Mouse (Mus musculus): ENCODE data around the gene Mfsd4b1. TPM values are rescaled to one million over a fixed set of nuclear protein-coding genes. Genes with fewer than 3 reads are reported as not detected.

The Mfsd4b1 gene
- total and polyA plus RNA-seq, 2 experiments from 2014 or later: 0.62 to 0.94 TPM

DNA sequence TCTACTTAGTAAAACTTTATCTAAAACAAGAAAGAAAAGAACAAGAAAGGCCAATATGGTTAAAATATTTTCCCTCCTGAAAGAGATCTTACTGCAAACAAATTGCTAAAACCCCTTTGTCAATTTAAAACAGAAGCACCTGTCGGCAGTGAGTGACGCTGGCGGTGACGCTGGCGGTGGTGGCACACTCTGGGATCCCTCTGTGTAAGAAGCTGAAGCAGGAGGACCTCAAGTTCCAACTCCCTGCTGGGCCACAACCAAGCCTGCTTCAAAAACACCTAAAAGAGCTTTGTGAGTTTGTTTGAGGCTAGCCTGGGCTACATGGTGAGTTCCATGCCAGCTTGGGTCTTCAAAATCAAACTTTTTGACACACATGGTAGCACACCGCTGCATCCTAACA lies 9.9 kb upstream of the Mfsd4b1 start:
- Histone ChIP-seq H3K4me1 (ENCODE audit: insufficient read depth) (no peaks in the 10 kb centered on the region), H3K27me3 (ENCODE audit: insufficient read depth, low read length) (no peaks in the 10 kb centered on the region), H3K36me3 (ENCODE audit: insufficient read depth) (no peaks in the 10 kb centered on the region), H3K9me3 (ENCODE audit: low read length) (no peaks in the 10 kb centered on the region), H3K27ac (ENCODE audit: low read depth, low read length) (no peak overlapping the region), H3K4me3 (ENCODE audit: low read depth, low read length) (no peak overlapping the region), H3K9ac (no peak overlapping the region), H3K4me2 (ENCODE audit: low read depth) (no peak overlapping the region)
- TF ChIP-seq CTCF (IDR thresholded peaks at IDR 0.05; ENCODE audit: low read depth): no peak
- no peak for DNase-seq
- WGBS: 93% methylated on average over 6 of the region's 6 CpGs
- ATAC-seq: no peak

- H3K4me1 ChIP-seq (ENCODE audit: insufficient read depth): no peaks in the 10 kb centered on the region
- DNase-seq (no peak), ATAC-seq (no peak)
- no peaks in the 10 kb centered on the region for H3K9me3 ChIP-seq (ENCODE audit: low read length)
- no peaks in the 10 kb centered on the region for H3K36me3 ChIP-seq (ENCODE audit: insufficient read depth)
- no peak overlapping the region for H3K4me3 ChIP-seq (ENCODE audit: low read depth, low read length)
- H3K9ac ChIP-seq: no peak overlapping the region
- TF ChIP-seq CTCF (IDR thresholded peaks at IDR 0.05; ENCODE audit: low read depth): no peak
- no peak overlapping the region for H3K27ac ChIP-seq (ENCODE audit: low read depth, low read length)
- H3K4me2 ChIP-seq (ENCODE audit: low read depth): no peak overlapping the region
- no peaks in the 10 kb centered on the region for H3K27me3 ChIP-seq (ENCODE audit: insufficient read depth, low read length)
- 80% methylated on average over 2 of the region's 2 CpGs for WGBS
Observed at GRCm38 (mm10) chr10:40032897-40033296, 7.8 kb upstream of the Mfsd4b1 start.

GRCm38 (mm10) chr10:40030716-40031115 lies 5.6 kb upstream of the Mfsd4b1 start:
- no peak overlapping the region for H3K9ac ChIP-seq
- H3K4me3 ChIP-seq (ENCODE audit: low read depth, low read length): no peak overlapping the region
- no peak for TF ChIP-seq CTCF (IDR thresholded peaks at IDR 0.05; ENCODE audit: low read depth)
- no peak overlapping the region for H3K27ac ChIP-seq (ENCODE audit: low read depth, low read length)
- WGBS: 91% methylated on average over 6 of the region's 6 CpGs
- ATAC-seq (no peak), DNase-seq (no peak)
- no peaks in the 10 kb centered on the region for H3K27me3 ChIP-seq (ENCODE audit: insufficient read depth, low read length)
- H3K36me3 ChIP-seq (ENCODE audit: insufficient read depth): no peaks in the 10 kb centered on the region
- no peaks in the 10 kb centered on the region for H3K9me3 ChIP-seq (ENCODE audit: low read length)
- no peak overlapping the region for H3K4me2 ChIP-seq (ENCODE audit: low read depth)
- no peaks in the 10 kb centered on the region for H3K4me1 ChIP-seq (ENCODE audit: insufficient read depth)

DNA sequence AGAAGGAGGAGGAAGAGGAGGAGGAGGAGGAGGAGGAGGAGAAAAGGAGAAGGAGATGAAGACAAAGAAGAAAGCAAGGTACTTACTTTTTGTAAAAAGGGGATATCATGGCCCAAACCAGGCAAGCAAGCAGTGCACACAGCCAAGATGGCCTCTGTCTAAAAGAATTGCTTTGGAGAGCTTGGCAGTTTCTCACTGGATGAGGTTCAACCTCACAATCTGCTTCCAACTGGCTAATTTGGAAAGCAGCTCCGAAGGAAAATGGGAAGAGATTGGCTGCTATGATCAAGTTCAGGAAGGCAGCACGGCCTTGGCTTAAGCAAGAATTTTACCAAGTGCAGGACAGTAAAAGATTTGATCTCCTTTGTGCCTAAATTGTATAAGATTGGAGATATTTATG lies 4.5 kb upstream of the Mfsd4b1 start:
- no peaks in the 10 kb centered on the region for H3K9me3 ChIP-seq (ENCODE audit: low read length)
- DNase-seq (peak; percentile 37), ATAC-seq (no peak)
- TF ChIP-seq CTCF (IDR thresholded peaks at IDR 0.05; ENCODE audit: low read depth): no peak
- no peaks in the 10 kb centered on the region for H3K4me1 ChIP-seq (ENCODE audit: insufficient read depth)
- H3K27ac ChIP-seq (ENCODE audit: low read depth, low read length): no peak overlapping the region
- H3K36me3 ChIP-seq (ENCODE audit: insufficient read depth): no peaks in the 10 kb centered on the region
- H3K4me3 ChIP-seq (ENCODE audit: low read depth, low read length): no peak overlapping the region
- no peak overlapping the region for H3K9ac ChIP-seq
- H3K4me2 ChIP-seq (ENCODE audit: low read depth): no peak overlapping the region
- no peaks in the 10 kb centered on the region for H3K27me3 ChIP-seq (ENCODE audit: insufficient read depth, low read length)
- WGBS: 42% methylated on average over 2 of the region's 2 CpGs

- 68% methylated on average over 8 of the region's 8 CpGs for WGBS
- no peak for ATAC-seq
Observed at GRCm38 (mm10) chr10:40028091-40028490, 3.0 kb upstream of the Mfsd4b1 start.

DNA sequence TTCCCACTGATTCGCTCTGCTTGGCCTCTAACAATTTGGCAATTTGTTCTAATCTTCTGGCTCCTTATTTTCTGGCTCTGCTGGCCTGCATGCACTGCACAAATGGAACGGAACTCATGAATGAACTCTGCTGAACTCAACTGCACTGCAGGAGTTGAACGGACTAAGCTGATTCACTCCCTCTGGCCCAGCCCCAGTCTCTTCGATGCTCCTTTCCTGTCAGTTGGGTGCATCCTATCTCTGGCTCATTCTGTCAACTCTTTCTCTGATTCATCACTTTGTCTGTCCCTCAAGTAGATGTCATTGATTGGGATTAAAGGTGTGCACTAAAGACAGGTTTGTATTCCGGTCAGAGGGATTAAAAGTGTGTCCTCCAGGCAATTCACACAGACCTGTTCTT lies 1.5 kb upstream of the Mfsd4b1 start:
- H3K4me3 ChIP-seq (ENCODE audit: low read depth, low read length): no peak overlapping the region
- TF ChIP-seq CTCF (IDR thresholded peaks at IDR 0.05; ENCODE audit: low read depth): no peak

More at GRCm38 (mm10) chr10:40028091-40028490, 3.0 kb upstream of the Mfsd4b1 start:
- Histone ChIP-seq H3K9ac (no peak overlapping the region), H3K4me1 (ENCODE audit: insufficient read depth) (no peaks in the 10 kb centered on the region), H3K36me3 (ENCODE audit: insufficient read depth) (no peaks in the 10 kb centered on the region), H3K4me3 (ENCODE audit: low read depth, low read length) (no peak overlapping the region), H3K4me2 (ENCODE audit: low read depth) (no peak overlapping the region), H3K9me3 (ENCODE audit: low read length) (no peaks in the 10 kb centered on the region), H3K27me3 (ENCODE audit: insufficient read depth, low read length) (no peaks in the 10 kb centered on the region), H3K27ac (ENCODE audit: low read depth, low read length) (no peak overlapping the region)
- no peak for TF ChIP-seq CTCF (IDR thresholded peaks at IDR 0.05; ENCODE audit: low read depth)
- no peak for DNase-seq

GRCm38 (mm10) chr10:40025560-40025959 lies 492 bp upstream of the Mfsd4b1 start:
- H3K27ac ChIP-seq (ENCODE audit: low read depth, low read length): no peak overlapping the region
- H3K4me2 ChIP-seq (ENCODE audit: low read depth): peak overlapping the region; percentile 90
- no peak for TF ChIP-seq CTCF (IDR thresholded peaks at IDR 0.05; ENCODE audit: low read depth)
- WGBS: 65% methylated on average over 8 of the region's 8 CpGs
- no peaks in the 10 kb centered on the region for H3K27me3 ChIP-seq (ENCODE audit: insufficient read depth, low read length)
- no peaks in the 10 kb centered on the region for H3K4me1 ChIP-seq (ENCODE audit: insufficient read depth)
- peak overlapping the region; percentile 74 for H3K4me3 ChIP-seq (ENCODE audit: low read depth, low read length)
- H3K9me3 ChIP-seq (ENCODE audit: low read length): no peaks in the 10 kb centered on the region
- H3K9ac ChIP-seq: no peak overlapping the region
- DNase-seq (no peak), ATAC-seq (no peak; the same call in 1 of the 2 replicates)
- no peaks in the 10 kb centered on the region for H3K36me3 ChIP-seq (ENCODE audit: insufficient read depth)

More for the DNA sequence above, 1.5 kb upstream of the Mfsd4b1 start:
- H3K9me3 ChIP-seq (ENCODE audit: low read length): no peaks in the 10 kb centered on the region
- WGBS: 92% methylated on average over 5 of the region's 5 CpGs
- H3K27ac ChIP-seq (ENCODE audit: low read depth, low read length): no peak overlapping the region
- H3K4me2 ChIP-seq (ENCODE audit: low read depth): no peak overlapping the region
- no peaks in the 10 kb centered on the region for H3K4me1 ChIP-seq (ENCODE audit: insufficient read depth)
- ATAC-seq (no peak), DNase-seq (no peak)
- H3K9ac ChIP-seq: no peak overlapping the region
- no peaks in the 10 kb centered on the region for H3K36me3 ChIP-seq (ENCODE audit: insufficient read depth)
- no peaks in the 10 kb centered on the region for H3K27me3 ChIP-seq (ENCODE audit: insufficient read depth, low read length)

- no peak overlapping the region for H3K4me2 ChIP-seq (ENCODE audit: low read depth)
- no peak overlapping the region for H3K9ac ChIP-seq
- ATAC-seq: no peak
- WGBS: 66% methylated on average over 2 of the region's 2 CpGs
- no peak for DNase-seq
- H3K27ac ChIP-seq (ENCODE audit: low read depth, low read length): no peak overlapping the region
- no peak overlapping the region for H3K4me3 ChIP-seq (ENCODE audit: low read depth, low read length)
- H3K4me1 ChIP-seq (ENCODE audit: insufficient read depth): no peaks in the 10 kb centered on the region
- H3K9me3 ChIP-seq (ENCODE audit: low read length): no peaks in the 10 kb centered on the region
- TF ChIP-seq CTCF (IDR thresholded peaks at IDR 0.05; ENCODE audit: low read depth): no peak
- no peaks in the 10 kb centered on the region for H3K27me3 ChIP-seq (ENCODE audit: insufficient read depth, low read length)
- H3K36me3 ChIP-seq (ENCODE audit: insufficient read depth): no peaks in the 10 kb centered on the region
Observed at GRCm38 (mm10) chr10:40020401-40020800, 4.7 kb downstream of the Mfsd4b1 start.
